Mouse (Mus musculus): ENCODE results near the gene Olfr65. TPM values are rescaled to one million over a fixed set of nuclear protein-coding genes. Genes with fewer than 3 reads are reported as not detected.

The Olfr65 gene
- total and polyA plus RNA-seq, 3 experiments = not detected

Other genes starting within 250 kb of the Olfr65 start
Only the 20 nearest of the 34 such genes appear.
- not detected in 2 replicates for gene Olfr630, start 146.2 kb upstream of the Olfr65 start, total RNA-seq (2012; rRNA removed)
- not detected in 2 replicates for gene Olfr630, start 146.2 kb upstream of the Olfr65 start, total RNA-seq (2014; rRNA removed)
- gene Olfr630, start 146.2 kb upstream of the Olfr65 start, polyA plus RNA-seq (2012; ENCODE audit: insufficient read length, low read depth) = not detected in 2 replicates
- gene Olfr69, start 131.9 kb upstream of the Olfr65 start, total RNA-seq (2012; rRNA removed) = not detected in 2 replicates
- gene Olfr69, start 131.9 kb upstream of the Olfr65 start, total RNA-seq (2014; rRNA removed) = not detected in 2 replicates
- not detected in 2 replicates for gene Olfr69, start 131.9 kb upstream of the Olfr65 start, polyA plus RNA-seq (2012; ENCODE audit: insufficient read length, low read depth)
- gene Olfr68, start 123.8 kb upstream of the Olfr65 start, total RNA-seq (2012; rRNA removed) = not detected in 2 replicates
- gene Olfr68, start 123.8 kb upstream of the Olfr65 start, total RNA-seq (2014; rRNA removed) = not detected in 2 replicates
- not detected in 2 replicates for gene Olfr68, start 123.8 kb upstream of the Olfr65 start, polyA plus RNA-seq (2012; ENCODE audit: insufficient read length, low read depth)
- gene Olfr67, start 111.7 kb upstream of the Olfr65 start, total RNA-seq (2012; rRNA removed) = not detected in 2 replicates
- not detected in 2 replicates for gene Olfr67, start 111.7 kb upstream of the Olfr65 start, total RNA-seq (2014; rRNA removed)
- not detected in 2 replicates for gene Olfr67, start 111.7 kb upstream of the Olfr65 start, polyA plus RNA-seq (2012; ENCODE audit: insufficient read length, low read depth)
- 0.42 TPM in 1 of 2 replicates, not detected in the other for gene Hbb-bt, start 89.5 kb upstream of the Olfr65 start, total RNA-seq (2012; rRNA removed)
- 5.6 and 6.0 TPM in 2 replicates for gene Hbb-bt, start 89.5 kb upstream of the Olfr65 start, total RNA-seq (2014; rRNA removed)
- 4.3 and 4.6 TPM in 2 replicates for gene Hbb-bt, start 89.5 kb upstream of the Olfr65 start, polyA plus RNA-seq (2012; ENCODE audit: insufficient read length, low read depth)
- 0.80 TPM in 1 of 2 replicates, not detected in the other for gene Hbb-bs, start 75.4 kb upstream of the Olfr65 start, total RNA-seq (2012; rRNA removed)
- gene Hbb-bs, start 75.4 kb upstream of the Olfr65 start, total RNA-seq (2014; rRNA removed) = not detected in 2 replicates
- gene Hbb-bs, start 75.4 kb upstream of the Olfr65 start, polyA plus RNA-seq (2012; ENCODE audit: insufficient read length, low read depth) = 5.5 and 5.7 TPM in 2 replicates
- not detected in 2 replicates for gene Hbb-bh2, start 63.0 kb upstream of the Olfr65 start, total RNA-seq (2012; rRNA removed)
- gene Hbb-bh2, start 63.0 kb upstream of the Olfr65 start, total RNA-seq (2014; rRNA removed) = not detected in 2 replicates
- not detected in 2 replicates for gene Hbb-bh2, start 63.0 kb upstream of the Olfr65 start, polyA plus RNA-seq (2012; ENCODE audit: insufficient read length, low read depth)
- not detected in 2 replicates for gene Hbb-bh1, start 60.3 kb upstream of the Olfr65 start, total RNA-seq (2012; rRNA removed)
- gene Hbb-bh1, start 60.3 kb upstream of the Olfr65 start, total RNA-seq (2014; rRNA removed) = 0.95 TPM in 1 of 2 replicates, not detected in the other
- not detected in 2 replicates for gene Hbb-bh1, start 60.3 kb upstream of the Olfr65 start, polyA plus RNA-seq (2012; ENCODE audit: insufficient read length, low read depth)
- gene Hbb-y, start 50.3 kb upstream of the Olfr65 start, total RNA-seq (2012; rRNA removed) = not detected in 2 replicates
- gene Hbb-y, start 50.3 kb upstream of the Olfr65 start, total RNA-seq (2014; rRNA removed) = not detected in 2 replicates
- not detected in 2 replicates for gene Hbb-y, start 50.3 kb upstream of the Olfr65 start, polyA plus RNA-seq (2012; ENCODE audit: insufficient read length, low read depth)
- not detected in 2 replicates for gene Olfr66, start 17.2 kb upstream of the Olfr65 start, total RNA-seq (2012; rRNA removed)
- not detected in 2 replicates for gene Olfr66, start 17.2 kb upstream of the Olfr65 start, total RNA-seq (2014; rRNA removed)
- not detected in 2 replicates for gene Olfr66, start 17.2 kb upstream of the Olfr65 start, polyA plus RNA-seq (2012; ENCODE audit: insufficient read length, low read depth)
- gene Olfr64, start 9.0 kb upstream of the Olfr65 start, total RNA-seq (2012; rRNA removed) = not detected in 2 replicates
- not detected in 2 replicates for gene Olfr64, start 9.0 kb upstream of the Olfr65 start, total RNA-seq (2014; rRNA removed)
- not detected in 2 replicates for gene Olfr64, start 9.0 kb upstream of the Olfr65 start, polyA plus RNA-seq (2012; ENCODE audit: insufficient read length, low read depth)
- gene Olfr631, start 25.3 kb downstream of the Olfr65 start, total RNA-seq (2012; rRNA removed) = not detected in 2 replicates
- not detected in 2 replicates for gene Olfr631, start 25.3 kb downstream of the Olfr65 start, total RNA-seq (2014; rRNA removed)
- gene Olfr631, start 25.3 kb downstream of the Olfr65 start, polyA plus RNA-seq (2012; ENCODE audit: insufficient read length, low read depth) = not detected in 2 replicates
- gene Olfr632, start 30.9 kb downstream of the Olfr65 start, total RNA-seq (2012; rRNA removed) = not detected in 2 replicates
- not detected in 2 replicates for gene Olfr632, start 30.9 kb downstream of the Olfr65 start, total RNA-seq (2014; rRNA removed)
- not detected in 2 replicates for gene Olfr632, start 30.9 kb downstream of the Olfr65 start, polyA plus RNA-seq (2012; ENCODE audit: insufficient read length, low read depth)
- gene Olfr633, start 41.0 kb downstream of the Olfr65 start, total RNA-seq (2012; rRNA removed) = not detected in 2 replicates
- gene Olfr633, start 41.0 kb downstream of the Olfr65 start, total RNA-seq (2014; rRNA removed) = not detected in 2 replicates
- not detected in 2 replicates for gene Olfr633, start 41.0 kb downstream of the Olfr65 start, polyA plus RNA-seq (2012; ENCODE audit: insufficient read length, low read depth)
- not detected in 2 replicates for gene Olfr635, start 67.7 kb downstream of the Olfr65 start, total RNA-seq (2012; rRNA removed)
- gene Olfr635, start 67.7 kb downstream of the Olfr65 start, total RNA-seq (2014; rRNA removed) = not detected in 2 replicates
- 0.03 TPM in 1 of 2 replicates, not detected in the other for gene Olfr635, start 67.7 kb downstream of the Olfr65 start, polyA plus RNA-seq (2012; ENCODE audit: insufficient read length, low read depth)
- gene Olfr638, start 95.3 kb downstream of the Olfr65 start, total RNA-seq (2012; rRNA removed) = not detected in 2 replicates
- not detected in 2 replicates for gene Olfr638, start 95.3 kb downstream of the Olfr65 start, total RNA-seq (2014; rRNA removed)
- not detected in 2 replicates for gene Olfr638, start 95.3 kb downstream of the Olfr65 start, polyA plus RNA-seq (2012; ENCODE audit: insufficient read length, low read depth)
- not detected in 2 replicates for gene Olfr639, start 113.8 kb downstream of the Olfr65 start, total RNA-seq (2012; rRNA removed)
- not detected in 2 replicates for gene Olfr639, start 113.8 kb downstream of the Olfr65 start, total RNA-seq (2014; rRNA removed)
- gene Olfr639, start 113.8 kb downstream of the Olfr65 start, polyA plus RNA-seq (2012; ENCODE audit: insufficient read length, low read depth) = not detected in 2 replicates
- not detected in 2 replicates for gene Olfr640, start 122.1 kb downstream of the Olfr65 start, total RNA-seq (2012; rRNA removed)
- not detected in 2 replicates for gene Olfr640, start 122.1 kb downstream of the Olfr65 start, total RNA-seq (2014; rRNA removed)
- not detected in 2 replicates for gene Olfr640, start 122.1 kb downstream of the Olfr65 start, polyA plus RNA-seq (2012; ENCODE audit: insufficient read length, low read depth)
- gene Olfr641, start 132.0 kb downstream of the Olfr65 start, total RNA-seq (2012; rRNA removed) = not detected in 2 replicates
- not detected in 2 replicates for gene Olfr641, start 132.0 kb downstream of the Olfr65 start, total RNA-seq (2014; rRNA removed)
- not detected in 2 replicates for gene Olfr641, start 132.0 kb downstream of the Olfr65 start, polyA plus RNA-seq (2012; ENCODE audit: insufficient read length, low read depth)
- gene Olfr642, start 149.2 kb downstream of the Olfr65 start, total RNA-seq (2012; rRNA removed) = not detected in 2 replicates
- gene Olfr642, start 149.2 kb downstream of the Olfr65 start, total RNA-seq (2014; rRNA removed) = not detected in 2 replicates
- gene Olfr642, start 149.2 kb downstream of the Olfr65 start, polyA plus RNA-seq (2012; ENCODE audit: insufficient read length, low read depth) = not detected in 2 replicates

Data from CH12.LX (cell line).